Mouse (Mus musculus): Measurements from ENCODE around the gene Tpm1. TPM values are rescaled to one million over a fixed set of nuclear protein-coding genes. Genes with fewer than 3 reads are reported as not detected.

Gene Tpm1
- polyA plus RNA-seq, 1 experiment from 2014 or later, result 187 TPM

DNA sequence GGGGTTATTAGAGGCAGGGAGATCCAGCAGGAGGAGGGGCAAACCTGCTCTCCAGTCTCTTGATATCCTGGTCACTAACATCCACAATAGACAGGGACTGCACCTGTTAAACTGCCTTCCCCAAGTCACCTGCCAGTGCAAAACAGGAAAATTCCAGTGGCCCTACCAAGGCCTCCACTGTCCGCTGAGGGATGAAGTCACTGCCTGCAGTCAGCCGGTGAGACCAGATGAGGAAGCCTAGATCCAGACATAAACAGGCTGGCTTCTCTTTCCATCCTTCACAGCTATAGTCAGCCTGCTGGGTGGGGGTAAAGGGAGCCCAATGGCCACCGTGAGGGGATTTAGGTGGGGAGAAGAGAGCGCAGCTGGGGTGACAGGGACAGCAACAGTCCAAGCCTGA lies 45.5 kb downstream of the Tpm1 start:
- Histone ChIP-seq H3K36me3 (ENCODE audit: control insufficient read depth, insufficient read depth, low read length) (no peaks in the 10 kb centered on the region), H3K4me2 (ENCODE audit: low read length) (no peak overlapping the region), H3K4me1 (ENCODE audit: control insufficient read depth, insufficient read depth, low read depth, low read length) (peaks cover 4% of the 10 kb centered on the region; the same call in 1 of the 2 replicates), H3K9ac (ENCODE audit: low read depth, low read length) (no peak overlapping the region), H3K9me3 (ENCODE audit: control insufficient read depth, low read length) (no peaks in the 10 kb centered on the region), H3K27ac (ENCODE audit: low read depth, low read length) (no peak overlapping the region), H3K27me3 (replicated peaks; ENCODE audit: control insufficient read depth, insufficient read depth, low read length) (no peaks in the 10 kb centered on the region), H3K4me3 (ENCODE audit: low read length) (no peak overlapping the region)
- 65% methylated on average over 4 of the region's 4 CpGs for WGBS
- ATAC-seq, result no peak

DNA sequence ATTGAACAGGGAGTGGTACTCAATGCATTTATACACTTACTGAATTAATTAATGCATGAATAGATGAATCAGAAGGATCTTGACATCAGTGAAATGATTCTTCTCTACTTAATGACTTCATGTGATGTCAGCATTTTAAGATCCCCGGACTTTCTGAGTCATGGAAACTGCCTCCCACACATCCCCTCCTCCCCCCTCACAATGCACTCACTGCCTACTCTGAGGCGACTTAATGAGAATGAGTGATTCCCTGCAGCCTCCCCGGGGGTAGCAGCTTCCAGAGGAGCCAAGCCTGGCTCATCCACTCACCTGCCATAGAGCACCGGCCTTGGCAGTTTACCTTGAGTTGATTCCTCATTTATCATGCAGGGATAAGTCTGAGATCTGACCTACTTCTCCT lies 46.0 kb downstream of the Tpm1 start:
- Histone ChIP-seq H3K4me1 (ENCODE audit: control insufficient read depth, insufficient read depth, low read depth, low read length) (peaks cover 4% of the 10 kb centered on the region; the same call in 1 of the 2 replicates), H3K4me2 (ENCODE audit: low read length) (no peak overlapping the region), H3K9me3 (ENCODE audit: control insufficient read depth, low read length) (no peaks in the 10 kb centered on the region), H3K36me3 (ENCODE audit: control insufficient read depth, insufficient read depth, low read length) (no peaks in the 10 kb centered on the region), H3K4me3 (ENCODE audit: low read length) (no peak overlapping the region), H3K9ac (ENCODE audit: low read depth, low read length) (no peak overlapping the region), H3K27ac (ENCODE audit: low read depth, low read length) (no peak overlapping the region), H3K27me3 (replicated peaks; ENCODE audit: control insufficient read depth, insufficient read depth, low read length) (no peaks in the 10 kb centered on the region)
- ATAC-seq, result no peak
- WGBS, result 30% methylated on average over 4 of the region's 4 CpGs

DNA sequence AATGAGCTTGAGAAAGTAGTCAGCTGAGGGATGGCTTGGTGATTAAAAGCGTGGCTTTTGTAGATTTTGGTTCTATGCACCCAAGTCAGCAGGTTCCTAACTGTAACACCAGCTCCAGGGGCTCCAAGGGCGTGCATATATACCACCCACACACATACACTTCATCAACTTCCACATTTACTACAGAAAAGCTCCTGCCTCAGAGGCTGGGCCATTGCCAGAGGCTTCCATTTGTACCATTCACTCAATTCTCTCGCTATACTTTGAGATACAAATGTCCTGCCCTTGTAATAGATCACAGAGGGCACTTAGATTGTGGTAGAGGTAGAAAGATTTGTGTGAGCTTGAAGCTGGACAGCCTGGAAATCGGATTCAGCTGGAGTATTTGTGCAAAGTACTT lies 47.7 kb downstream of the Tpm1 start:
- no peaks in the 10 kb centered on the region for H3K36me3 ChIP-seq (ENCODE audit: control insufficient read depth, insufficient read depth, low read length)
- ATAC-seq, result no peak
- H3K9me3 ChIP-seq (ENCODE audit: control insufficient read depth, low read length), result no peaks in the 10 kb centered on the region
- no peak overlapping the region for H3K9ac ChIP-seq (ENCODE audit: low read depth, low read length)
- no peak overlapping the region for H3K4me2 ChIP-seq (ENCODE audit: low read length)
- H3K4me3 ChIP-seq (ENCODE audit: low read length), result no peak overlapping the region
- H3K4me1 ChIP-seq (ENCODE audit: control insufficient read depth, insufficient read depth, low read depth, low read length), result peaks cover 4% of the 10 kb centered on the region; the same call in 1 of the 2 replicates
- no peaks in the 10 kb centered on the region for H3K27me3 ChIP-seq (replicated peaks; ENCODE audit: control insufficient read depth, insufficient read depth, low read length)
- 78% methylated on average over 4 of the region's 4 CpGs for WGBS
- no peak overlapping the region for H3K27ac ChIP-seq (ENCODE audit: low read depth, low read length)

DNA sequence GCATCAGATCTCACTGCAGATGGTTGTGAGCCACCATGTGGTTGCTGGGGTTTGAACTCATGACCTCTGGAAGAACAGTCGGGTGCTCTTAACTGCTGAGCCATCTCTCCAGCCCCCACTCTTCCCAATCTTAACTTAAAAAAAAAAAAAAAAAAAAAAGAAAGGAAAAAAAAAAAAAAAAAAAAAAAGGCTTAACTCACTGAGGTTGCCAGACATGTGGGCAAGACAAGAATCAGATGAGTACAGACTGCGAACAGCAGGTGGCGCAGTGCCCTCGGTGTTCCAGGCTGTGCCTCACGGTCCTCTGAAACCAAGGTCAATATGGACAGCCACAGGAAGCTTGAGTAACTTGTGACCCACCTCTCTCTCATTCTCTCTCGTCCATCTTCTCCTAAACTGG lies 48.2 kb downstream of the Tpm1 start:
- ATAC-seq, result 0 out of 2 replicates have a peak, but pooled peaks have one; percentile 67
- no peak overlapping the region for H3K4me3 ChIP-seq (ENCODE audit: low read length)

DNA sequence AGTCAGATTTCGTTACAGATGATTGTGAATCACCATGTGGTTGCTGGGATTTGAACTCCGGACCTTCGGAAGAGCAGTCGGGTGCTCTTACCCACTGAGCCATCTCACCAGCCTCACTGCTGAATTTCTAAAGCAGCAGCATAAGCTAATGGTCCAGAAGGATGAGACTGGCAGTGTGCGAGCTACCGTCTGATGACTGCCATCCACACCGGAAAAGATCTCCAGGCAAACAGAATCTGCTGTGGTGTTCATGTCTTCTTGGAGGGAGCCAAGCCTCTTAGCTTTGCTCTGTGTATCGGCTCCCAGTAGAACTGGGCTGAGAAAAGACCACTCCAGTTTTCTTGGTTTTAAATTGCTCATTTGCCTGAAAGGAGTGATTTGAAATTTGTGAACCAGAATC lies 49.5 kb downstream of the Tpm1 start:
- Histone ChIP-seq H3K36me3 (ENCODE audit: control insufficient read depth, insufficient read depth, low read length) (no peaks in the 10 kb centered on the region), H3K9ac (ENCODE audit: low read depth, low read length) (no peak overlapping the region), H3K4me2 (ENCODE audit: low read length) (no peak overlapping the region), H3K4me3 (ENCODE audit: low read length) (no peak overlapping the region), H3K4me1 (ENCODE audit: control insufficient read depth, insufficient read depth, low read depth, low read length) (no peaks in the 10 kb centered on the region), H3K27ac (ENCODE audit: low read depth, low read length) (no peak overlapping the region), H3K9me3 (ENCODE audit: control insufficient read depth, low read length) (no peaks in the 10 kb centered on the region), H3K27me3 (replicated peaks; ENCODE audit: control insufficient read depth, insufficient read depth, low read length) (no peaks in the 10 kb centered on the region)
- 93% methylated on average over 8 of the region's 8 CpGs for WGBS
- ATAC-seq, result no peak

More for the DNA sequence above, 48.2 kb downstream of the Tpm1 start:
- H3K27ac ChIP-seq (ENCODE audit: low read depth, low read length), result no peak overlapping the region
- H3K4me1 ChIP-seq (ENCODE audit: control insufficient read depth, insufficient read depth, low read depth, low read length), result peaks cover 4% of the 10 kb centered on the region; the same call in 1 of the 2 replicates
- H3K4me2 ChIP-seq (ENCODE audit: low read length), result no peak overlapping the region
- no peaks in the 10 kb centered on the region for H3K27me3 ChIP-seq (replicated peaks; ENCODE audit: control insufficient read depth, insufficient read depth, low read length)
- no peaks in the 10 kb centered on the region for H3K36me3 ChIP-seq (ENCODE audit: control insufficient read depth, insufficient read depth, low read length)
- H3K9me3 ChIP-seq (ENCODE audit: control insufficient read depth, low read length), result no peaks in the 10 kb centered on the region
- WGBS, result 6% methylated on average over 6 of the region's 6 CpGs
- no peak overlapping the region for H3K9ac ChIP-seq (ENCODE audit: low read depth, low read length)

DNA sequence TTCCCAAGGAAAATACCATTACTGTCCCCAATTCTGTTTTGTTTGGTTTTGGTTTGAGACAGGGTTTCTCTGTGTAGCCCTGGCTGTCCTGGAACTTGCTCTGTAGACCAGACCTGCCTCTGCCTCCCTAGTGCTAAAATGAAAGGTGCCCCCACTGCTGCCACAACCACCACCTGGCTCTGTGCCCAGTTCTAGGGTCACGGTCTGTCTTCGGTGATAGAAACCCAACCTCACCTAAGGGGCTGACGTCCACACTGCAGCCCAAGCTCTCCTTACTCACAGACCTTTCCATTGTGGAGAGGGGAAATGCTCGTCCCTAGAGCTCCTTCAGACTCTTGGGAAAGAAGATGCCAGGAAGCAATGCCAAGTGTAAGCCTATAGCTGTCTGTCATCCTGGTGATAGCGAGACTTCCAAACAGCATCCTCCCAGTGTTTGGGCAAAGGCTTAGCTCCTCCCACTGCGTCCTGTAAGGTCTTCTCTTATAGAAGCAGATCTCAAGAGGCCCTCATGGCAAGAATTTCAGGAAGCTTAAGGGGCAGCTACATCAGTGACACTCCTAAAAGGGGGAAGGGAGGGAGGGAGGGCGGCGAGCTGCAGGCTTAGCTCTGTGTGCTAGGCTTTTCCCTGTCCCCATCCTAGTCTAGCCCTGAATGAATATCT lies 57.3 kb downstream of the Tpm1 start:
- WGBS, result 71% methylated on average over 8 of the region's 8 CpGs
- no peak overlapping the region for H3K4me2 ChIP-seq (ENCODE audit: low read length)
- no peak for ATAC-seq
- H3K4me3 ChIP-seq (ENCODE audit: low read length), result no peak overlapping the region
- no peak overlapping the region for H3K9ac ChIP-seq (ENCODE audit: low read depth, low read length)
- no peak overlapping the region for H3K27ac ChIP-seq (ENCODE audit: low read depth, low read length)
- no peaks in the 10 kb centered on the region for H3K4me1 ChIP-seq (ENCODE audit: control insufficient read depth, insufficient read depth, low read depth, low read length)
- no peaks in the 10 kb centered on the region for H3K36me3 ChIP-seq (ENCODE audit: control insufficient read depth, insufficient read depth, low read length)
- H3K9me3 ChIP-seq (ENCODE audit: control insufficient read depth, low read length), result no peaks in the 10 kb centered on the region
- no peaks in the 10 kb centered on the region for H3K27me3 ChIP-seq (replicated peaks; ENCODE audit: control insufficient read depth, insufficient read depth, low read length)

DNA sequence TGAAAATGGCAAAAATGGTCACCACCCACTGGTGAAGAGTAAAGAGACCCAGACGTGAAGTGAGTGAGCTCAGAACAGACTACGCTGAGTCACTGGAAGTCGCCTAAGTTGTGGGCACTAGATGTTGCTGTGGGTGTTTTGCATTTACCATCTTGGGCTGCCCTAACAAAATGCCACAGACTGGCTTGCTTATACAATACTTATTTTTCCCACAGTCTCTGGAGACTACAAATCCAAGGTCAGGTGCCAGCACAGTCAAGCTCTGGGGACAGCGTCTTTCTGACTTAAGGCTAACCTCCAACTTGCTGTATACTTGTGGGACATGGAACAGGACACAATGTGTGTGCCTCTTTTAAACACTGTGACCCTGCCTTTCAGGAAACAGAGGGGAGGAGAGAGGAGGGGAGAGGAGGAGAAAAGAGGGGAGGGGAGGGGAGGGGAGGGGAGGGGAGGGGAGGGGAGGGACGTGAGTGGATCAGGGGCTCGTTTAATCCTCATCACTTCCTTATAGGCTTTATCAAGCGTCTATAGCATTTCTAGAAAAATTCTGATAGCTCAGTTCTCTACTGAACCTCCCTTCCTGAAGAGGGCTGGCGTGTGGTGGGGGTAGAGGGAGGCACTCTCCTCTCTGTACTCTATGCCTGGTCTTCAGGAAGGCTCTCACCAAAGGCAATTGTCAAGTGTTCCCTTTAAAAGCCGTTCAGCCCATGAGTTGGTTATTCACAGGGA lies 58.0 kb downstream of the Tpm1 start:
- no peak for ATAC-seq
- no peaks in the 10 kb centered on the region for H3K27me3 ChIP-seq (replicated peaks; ENCODE audit: control insufficient read depth, insufficient read depth, low read length)
- no peak overlapping the region for H3K4me2 ChIP-seq (ENCODE audit: low read length)
- no peaks in the 10 kb centered on the region for H3K36me3 ChIP-seq (ENCODE audit: control insufficient read depth, insufficient read depth, low read length)
- H3K9ac ChIP-seq (ENCODE audit: low read depth, low read length), result no peak overlapping the region
- no peaks in the 10 kb centered on the region for H3K4me1 ChIP-seq (ENCODE audit: control insufficient read depth, insufficient read depth, low read depth, low read length)
- 66% methylated on average over 9 of the region's 9 CpGs for WGBS
- H3K4me3 ChIP-seq (ENCODE audit: low read length), result no peak overlapping the region
- no peak overlapping the region for H3K27ac ChIP-seq (ENCODE audit: low read depth, low read length)
- no peaks in the 10 kb centered on the region for H3K9me3 ChIP-seq (ENCODE audit: control insufficient read depth, low read length)

DNA sequence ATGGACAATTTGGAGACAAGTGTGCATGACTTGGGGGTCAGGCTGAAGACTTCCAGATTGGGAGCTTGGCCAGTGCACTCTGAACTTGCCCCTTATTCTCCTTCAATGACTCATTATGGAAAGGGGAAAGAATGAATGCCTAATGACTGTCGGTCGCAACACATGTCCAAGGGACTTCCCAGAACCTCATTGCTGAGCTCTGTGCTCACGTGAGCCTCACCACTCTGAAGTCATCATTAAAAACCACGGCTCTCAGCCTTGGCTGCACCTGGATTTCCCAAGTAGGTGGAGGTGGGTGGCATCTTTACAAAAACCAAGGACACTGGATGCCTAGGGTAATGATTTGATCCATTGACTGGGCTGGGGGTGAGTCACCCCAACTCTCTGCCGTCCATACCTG lies 59.2 kb downstream of the Tpm1 start:
- H3K4me3 ChIP-seq (ENCODE audit: low read length), result no peak overlapping the region
- WGBS, result 86% methylated on average over 5 of the region's 5 CpGs
- no peaks in the 10 kb centered on the region for H3K27me3 ChIP-seq (replicated peaks; ENCODE audit: control insufficient read depth, insufficient read depth, low read length)
- no peaks in the 10 kb centered on the region for H3K36me3 ChIP-seq (ENCODE audit: control insufficient read depth, insufficient read depth, low read length)
- H3K9ac ChIP-seq (ENCODE audit: low read depth, low read length), result no peak overlapping the region
- H3K27ac ChIP-seq (ENCODE audit: low read depth, low read length), result no peak overlapping the region
- ATAC-seq, result no peak
- H3K4me2 ChIP-seq (ENCODE audit: low read length), result no peak overlapping the region
- no peaks in the 10 kb centered on the region for H3K9me3 ChIP-seq (ENCODE audit: control insufficient read depth, low read length)
- no peaks in the 10 kb centered on the region for H3K4me1 ChIP-seq (ENCODE audit: control insufficient read depth, insufficient read depth, low read depth, low read length)

DNA sequence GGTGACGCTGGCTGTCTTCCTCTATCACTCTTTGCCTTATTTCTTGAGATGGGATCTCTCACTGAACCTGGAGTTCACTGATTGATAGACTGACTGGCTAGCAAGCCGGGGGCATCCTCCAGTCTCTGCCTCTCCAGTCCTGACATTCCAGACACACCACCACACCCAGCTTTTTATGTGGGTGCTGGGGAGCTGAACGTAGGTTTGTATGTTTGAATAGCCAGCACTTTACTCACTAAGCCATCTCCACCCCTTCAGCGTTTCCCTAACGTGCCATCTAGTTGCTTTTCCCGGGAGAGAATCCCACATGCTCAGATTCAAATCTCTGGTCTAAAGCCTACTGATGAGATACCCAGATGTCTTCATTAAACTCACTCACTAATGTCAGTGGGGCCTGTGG lies 59.6 kb downstream of the Tpm1 start:
- Histone ChIP-seq H3K4me2 (ENCODE audit: low read length) (no peak overlapping the region), H3K27me3 (replicated peaks; ENCODE audit: control insufficient read depth, insufficient read depth, low read length) (no peaks in the 10 kb centered on the region), H3K9me3 (ENCODE audit: control insufficient read depth, low read length) (no peaks in the 10 kb centered on the region), H3K4me3 (ENCODE audit: low read length) (no peak overlapping the region), H3K9ac (ENCODE audit: low read depth, low read length) (no peak overlapping the region), H3K27ac (ENCODE audit: low read depth, low read length) (no peak overlapping the region), H3K36me3 (ENCODE audit: control insufficient read depth, insufficient read depth, low read length) (no peaks in the 10 kb centered on the region), H3K4me1 (ENCODE audit: control insufficient read depth, insufficient read depth, low read depth, low read length) (no peaks in the 10 kb centered on the region)
- WGBS, result 76% methylated on average over 6 of the region's 6 CpGs
- no peak for ATAC-seq
